Mouse (Mus musculus) intestine, postnatal 0 days (tissue): ENCODE data around the gene Dctn2. TPM values are rescaled to one million over a fixed set of nuclear protein-coding genes. Genes with fewer than 3 reads are reported as not detected.

Experiments used
- ATAC-seq: fragments of 200-750 bp; cut with Nextera tagmentation; 2 replicates; pipeline ENCODE4 v1.8.0; 2017; ENCODE audit warnings: mild to moderate bottlenecking, moderate TSS enrichment, moderate library complexity
- H3K27ac ChIP-seq: fragments of 300-500 bp; sonication (generic); 2 replicates; pipeline ENCODE4 v1.5.1; 2014; ENCODE audit warnings: mild to moderate bottlenecking, low read depth, low read length, moderate library complexity
- H3K27me3 ChIP-seq: fragments of 300-500 bp; sonication (generic); replicated peaks from 2 replicates; pipeline ENCODE4 v1.6.1; 2014; ENCODE audit warnings: low read length, mixed read lengths; ENCODE audit not compliant: control insufficient read depth, insufficient read depth
- H3K36me3 ChIP-seq: fragments of 300-500 bp; sonication (generic); 2 replicates; pipeline ENCODE4 v1.6.1; 2014; ENCODE audit warnings: mild to moderate bottlenecking, moderate library complexity; ENCODE audit not compliant: control insufficient read depth, insufficient read depth
- H3K4me1 ChIP-seq: fragments of 300-500 bp; sonication (generic); replicated peaks from 2 replicates; pipeline ENCODE4 v1.6.1; 2014; ENCODE audit warnings: antibody characterized with exemption, low read length, mixed read lengths; ENCODE audit not compliant: control insufficient read depth, insufficient read depth
- H3K4me2 ChIP-seq: fragments of 300-500 bp; sonication (generic); replicated peaks from 2 replicates; pipeline ENCODE4 v1.6.1; 2014; ENCODE audit warnings: low read depth, mild to moderate bottlenecking, moderate library complexity
- H3K4me3 ChIP-seq: fragments of 300-500 bp; sonication (generic); 2 replicates; pipeline ENCODE4 v1.5.1; 2014; ENCODE audit warnings: low read depth, low read length
- H3K9ac ChIP-seq: fragments of 300-500 bp; sonication (generic); 2 replicates; pipeline ENCODE4 v1.6.1; 2014; ENCODE audit warnings: mild to moderate bottlenecking, low read depth, low read length
- H3K9me3 ChIP-seq: fragments of 300-500 bp; sonication (generic); 2 replicates; pipeline ENCODE4 v1.6.1; 2016; ENCODE audit warnings: mixed run types; ENCODE audit not compliant: control insufficient read depth
- CTCF ChIP-seq: sonication (generic); IDR thresholded peaks from 2 replicates; pipeline ENCODE4 v1.5.1; 2016; ENCODE audit warnings: low read depth, mild to moderate bottlenecking, control low read depth, antibody characterized with exemption, moderate library complexity
- WGBS: fragments of 180-500 bp; shearing (Covaris S2); extraction: QIAGEN DNeasy Blood & Tissue Kit; methylation state at CpG from one replicate; pipeline ENCODE4 v1.1.7; 2014; 5-methylcytosine and 5-hydroxymethylcytosine counted together
- polyA plus RNA-seq: library from polyadenylated mRNA; unstranded; fragments of >200 nt; fragmentation: Nextera tagmentation; extraction: Ambion mirVana; gene quantifications from 2 replicates; pipeline ENCODE4 v1.2.1, GENCODE M21; 2015

Dctn2 gene
- polyA plus RNA-seq, 1 experiment from 2014 or later, result 143 TPM

GRCm38 (mm10) chr10:127238241-127238824 lies 27.8 kb upstream of the Dctn2 start:
- Histone ChIP-seq H3K36me3 (no peaks in the 10 kb centered on the region), H3K9ac (no peak overlapping the region), H3K27me3 (peaks cover 3% of the 10 kb centered on the region; the same call in 1 of the 2 replicates), H3K4me2 (no peak overlapping the region), H3K4me3 (no peak overlapping the region), H3K9me3 (no peaks in the 10 kb centered on the region), H3K27ac (no peak overlapping the region), H3K4me1 (no peaks in the 10 kb centered on the region)
- WGBS, result 61% methylated on average over 18 of the region's 18 CpGs
- no peak for ATAC-seq
- TF ChIP-seq CTCF, result no peak

- no peak overlapping the region for H3K9ac ChIP-seq
- H3K4me2 ChIP-seq, result no peak overlapping the region
- H3K9me3 ChIP-seq, result no peaks in the 10 kb centered on the region
- WGBS, result 79% methylated on average over 5 of the region's 5 CpGs
- no peak overlapping the region for H3K4me3 ChIP-seq
- H3K27me3 ChIP-seq, result no peaks in the 10 kb centered on the region
- no peak for TF ChIP-seq CTCF
- H3K36me3 ChIP-seq, result no peaks in the 10 kb centered on the region
- no peak overlapping the region for H3K27ac ChIP-seq
- no peak for ATAC-seq
- no peaks in the 10 kb centered on the region for H3K4me1 ChIP-seq
Observed at GRCm38 (mm10) chr10:127250810-127251209, 15.4 kb upstream of the Dctn2 start.

- Histone ChIP-seq H3K36me3 (no peaks in the 10 kb centered on the region), H3K9ac (no peak overlapping the region), H3K27me3 (no peaks in the 10 kb centered on the region), H3K4me3 (no peak overlapping the region), H3K4me2 (no peak overlapping the region), H3K27ac (no peak overlapping the region), H3K4me1 (no peaks in the 10 kb centered on the region), H3K9me3 (no peaks in the 10 kb centered on the region)
- peak; percentile 73 for ATAC-seq
- 20% methylated on average over 14 of the region's 14 CpGs for WGBS
- peak; percentile 24; the same call in 1 of the 2 replicates for TF ChIP-seq CTCF
Observed at GRCm38 (mm10) chr10:127255625-127256345, 10.4 kb upstream of the Dctn2 start.

- 79% methylated on average over 6 of the region's 6 CpGs for WGBS
- peaks cover 8% of the 10 kb centered on the region for H3K27me3 ChIP-seq
- ATAC-seq, result no peak
Observed at GRCm38 (mm10) chr10:127257790-127258189, 8.4 kb upstream of the Dctn2 start.

GRCm38 (mm10) chr10:127258489-127258888 lies 7.7 kb upstream of the Dctn2 start:
- H3K27me3 ChIP-seq, result peaks cover 13% of the 10 kb centered on the region
- no peak for ATAC-seq
- no peak for TF ChIP-seq CTCF
- no peaks in the 10 kb centered on the region for H3K4me1 ChIP-seq
- no peak overlapping the region for H3K4me2 ChIP-seq
- H3K36me3 ChIP-seq, result no peaks in the 10 kb centered on the region
- H3K9me3 ChIP-seq, result no peaks in the 10 kb centered on the region
- 83% methylated on average over 8 of the region's 8 CpGs for WGBS
- H3K27ac ChIP-seq, result no peak overlapping the region
- H3K4me3 ChIP-seq, result no peak overlapping the region
- H3K9ac ChIP-seq, result no peak overlapping the region

More at GRCm38 (mm10) chr10:127257790-127258189, 8.4 kb upstream of the Dctn2 start:
- Histone ChIP-seq H3K36me3 (no peaks in the 10 kb centered on the region), H3K4me2 (no peak overlapping the region), H3K4me1 (no peaks in the 10 kb centered on the region), H3K4me3 (no peak overlapping the region), H3K27ac (no peak overlapping the region), H3K9ac (no peak overlapping the region), H3K9me3 (no peaks in the 10 kb centered on the region)
- TF ChIP-seq CTCF, result no peak

- H3K4me2 ChIP-seq, result no peak overlapping the region
- H3K27me3 ChIP-seq, result peaks cover 22% of the 10 kb centered on the region
- H3K27ac ChIP-seq, result no peak overlapping the region
- H3K36me3 ChIP-seq, result no peaks in the 10 kb centered on the region
- 65% methylated on average over 15 of the region's 15 CpGs for WGBS
- H3K4me3 ChIP-seq, result no peak overlapping the region
- no peak for ATAC-seq
- no peak overlapping the region for H3K9ac ChIP-seq
- no peak for TF ChIP-seq CTCF
- H3K4me1 ChIP-seq, result no peaks in the 10 kb centered on the region
- H3K9me3 ChIP-seq, result no peaks in the 10 kb centered on the region
Observed at GRCm38 (mm10) chr10:127261706-127262547, 4.2 kb upstream of the Dctn2 start.
